Mouse (Mus musculus) cerebral cortex, adult 2 months (tissue): ENCODE data around the gene Bsdc1.

Source experiments
- WGBS: fragments of 180-500 bp; shearing (Covaris S2); methylation state at CpG from one replicate; pipeline ENCODE4 v1.1.7; 2018; 5-methylcytosine and 5-hydroxymethylcytosine counted together

Gene Bsdc1

GRCm38 (mm10) chr4:129479863-129480262 is 18.5 kb downstream of the Bsdc1 start:
- 96% methylated on average over 3 of the region's 3 CpGs for WGBS

GRCm38 (mm10) chr4:129481090-129481489 is 19.7 kb downstream of the Bsdc1 start:
- 59% methylated on average over 1 of the region's 1 CpGs for WGBS

- 17% methylated on average over 70 of the region's 70 CpGs for WGBS
Observed at GRCm38 (mm10) chr4:129490972-129491880, 29.8 kb downstream of the Bsdc1 start, which contains the start of the genes Tssk3 and Fam229a. Gene Tssk3 (minus strand): TSS chr4:129491022. Gene Fam229a (plus strand): TSS chr4:129491190.

- 60% methylated on average over 7 of the region's 7 CpGs for WGBS
Observed at GRCm38 (mm10) chr4:129494681-129495080, 33.3 kb downstream of the Bsdc1 start.

GRCm38 (mm10) chr4:129495672-129496562 is 34.5 kb downstream of the Bsdc1 start:
- 14% methylated on average over 16 of the region's 16 CpGs for WGBS

- 30% methylated on average over 6 of the region's 6 CpGs for WGBS
Observed at GRCm38 (mm10) chr4:129496631-129497030, 35.2 kb downstream of the Bsdc1 start.

- 87% methylated on average over 3 of the region's 3 CpGs for WGBS
Observed at GRCm38 (mm10) chr4:129498941-129499340, 37.6 kb downstream of the Bsdc1 start.

GRCm38 (mm10) chr4:129500017-129500416 is 38.6 kb downstream of the Bsdc1 start:
- WGBS: 81% methylated on average over 8 of the region's 8 CpGs

- 2% methylated on average over 48 of the region's 49 CpGs for WGBS
Observed at GRCm38 (mm10) chr4:129500607-129501566, 39.5 kb downstream of the Bsdc1 start.

- 70% methylated on average over 9 of the region's 9 CpGs for WGBS
Observed at GRCm38 (mm10) chr4:129502327-129502888, 41.0 kb downstream of the Bsdc1 start.

- 72% methylated on average over 11 of the region's 11 CpGs for WGBS
Observed at GRCm38 (mm10) chr4:129502901-129503444, 41.6 kb downstream of the Bsdc1 start.

GRCm38 (mm10) chr4:129505511-129505910 is 44.1 kb downstream of the Bsdc1 start:
- WGBS: 89% methylated on average over 3 of the region's 3 CpGs

- 78% methylated on average over 9 of the region's 10 CpGs for WGBS
Observed at GRCm38 (mm10) chr4:129507434-129508236, 46.3 kb downstream of the Bsdc1 start.

- WGBS: 68% methylated on average over 3 of the region's 3 CpGs
Observed at GRCm38 (mm10) chr4:129508237-129508515, 46.8 kb downstream of the Bsdc1 start.

- WGBS: 59% methylated on average over 15 of the region's 15 CpGs
Observed at GRCm38 (mm10) chr4:129508834-129509600, 47.6 kb downstream of the Bsdc1 start.

- 94% methylated on average over 3 of the region's 3 CpGs for WGBS
Observed at GRCm38 (mm10) chr4:129509650-129510049, 48.3 kb downstream of the Bsdc1 start.

- WGBS: 70% methylated on average over 6 of the region's 6 CpGs
Observed at GRCm38 (mm10) chr4:129510723-129511412, 49.5 kb downstream of the Bsdc1 start.

GRCm38 (mm10) chr4:129511413-129512096 is 50.2 kb downstream of the Bsdc1 start:
- 65% methylated on average over 6 of the region's 6 CpGs for WGBS
